Mouse (Mus musculus) embryonic fibroblast, embryonic 13.5 days (primary cell): ENCODE results near the gene Xrn2. TPM values are rescaled to one million over a fixed set of nuclear protein-coding genes. Genes with fewer than 3 reads are reported as not detected.
"Not testable (repeated sequence)": the region's sequence is repeated elsewhere in the genome, so short reads cannot be mapped to it uniquely, and the experiment has no call there.

Source experiments
- H3K27ac ChIP-seq: 2 replicates; pipeline ENCODE4 v1.5.1; 2012; ENCODE audit warnings: low read length, control low read depth, inconsistent platforms; ENCODE audit not compliant: insufficient read depth
- H3K4me1 ChIP-seq: 2 replicates; pipeline ENCODE4 v1.6.1; 2011; ENCODE audit warnings: low read length; ENCODE audit not compliant: control insufficient read depth, insufficient read depth
- H3K4me3 ChIP-seq: 2 replicates; pipeline ENCODE4 v1.5.1; 2011; ENCODE audit warnings: mild to moderate bottlenecking, control low read depth, low read length; ENCODE audit not compliant: insufficient read depth
- CTCF ChIP-seq: IDR thresholded peaks from 2 replicates; pipeline ENCODE4 v1.5.1; 2011; ENCODE audit warnings: mild to moderate bottlenecking, control low read depth, low read length, moderate library complexity, borderline replicate concordance; ENCODE audit not compliant: insufficient read depth
- POLR2A ChIP-seq: IDR thresholded peaks from 2 replicates; pipeline ENCODE4 v1.6.1; 2011; ENCODE audit warnings: low read depth, mild to moderate bottlenecking, control low read depth, low read length, moderate library complexity
- polyA plus RNA-seq: library from polyadenylated mRNA; stranded (reverse); fragments of >200 nt; gene quantifications from 2 replicates; pipeline ENCODE4 v1.2.4, GENCODE M21; 2011; ENCODE audit warnings: low read depth; ENCODE audit not compliant: missing spikeins, insufficient read length

Xrn2 gene
- polyA plus RNA-seq, 1 experiment: 88.1 TPM

DNA sequence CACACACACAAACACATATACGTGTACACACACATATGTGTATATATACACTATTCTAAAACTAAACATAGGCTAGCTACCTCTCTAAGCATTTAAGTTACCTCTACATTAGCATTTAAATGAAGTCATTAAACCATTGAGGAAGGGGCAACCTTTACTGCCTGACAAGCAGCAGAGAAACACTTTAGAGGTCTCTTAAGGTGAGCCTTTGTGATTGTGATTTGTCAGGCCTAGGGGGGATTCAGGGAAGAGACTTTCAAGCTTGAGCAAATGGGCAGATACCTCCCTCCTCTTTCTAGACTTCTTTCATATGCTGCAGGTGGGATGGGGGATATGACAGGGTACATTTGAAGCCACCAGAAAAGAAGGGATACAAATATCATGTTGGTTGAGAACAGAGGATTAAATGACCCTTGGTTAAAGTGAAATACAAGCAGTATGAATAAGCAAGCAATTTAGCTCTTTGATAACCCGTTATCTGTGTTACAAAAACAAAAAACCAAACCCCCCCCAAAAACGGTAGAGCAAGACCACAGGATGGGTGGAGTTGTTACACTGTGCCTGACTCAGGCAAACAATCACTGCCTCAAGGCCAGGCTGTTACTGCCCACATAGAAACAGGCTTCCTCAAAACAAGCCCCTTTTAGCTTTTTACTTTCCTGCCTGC lies 1.2 kb upstream of the Xrn2 start:
- H3K27ac ChIP-seq: peak overlapping the region; percentile 97
- TF ChIP-seq POLR2A (peak; percentile 21; the same call in 1 of the 2 replicates), CTCF (no peak)
- peaks cover 2% of the 10 kb centered on the region; the same call in 1 of the 2 replicates for H3K4me1 ChIP-seq
- peak overlapping the region; percentile 94 for H3K4me3 ChIP-seq

- peaks cover 2% of the 10 kb centered on the region; the same call in 1 of the 2 replicates for H3K4me1 ChIP-seq
- H3K27ac ChIP-seq: peak overlapping the region; percentile 97
- peak overlapping the region; percentile 94 for H3K4me3 ChIP-seq
- TF ChIP-seq POLR2A (no peak), CTCF (no peak)
Measured at GRCm38 (mm10) chr2:147012141-147012622, 614 bp upstream of the Xrn2 start.

DNA sequence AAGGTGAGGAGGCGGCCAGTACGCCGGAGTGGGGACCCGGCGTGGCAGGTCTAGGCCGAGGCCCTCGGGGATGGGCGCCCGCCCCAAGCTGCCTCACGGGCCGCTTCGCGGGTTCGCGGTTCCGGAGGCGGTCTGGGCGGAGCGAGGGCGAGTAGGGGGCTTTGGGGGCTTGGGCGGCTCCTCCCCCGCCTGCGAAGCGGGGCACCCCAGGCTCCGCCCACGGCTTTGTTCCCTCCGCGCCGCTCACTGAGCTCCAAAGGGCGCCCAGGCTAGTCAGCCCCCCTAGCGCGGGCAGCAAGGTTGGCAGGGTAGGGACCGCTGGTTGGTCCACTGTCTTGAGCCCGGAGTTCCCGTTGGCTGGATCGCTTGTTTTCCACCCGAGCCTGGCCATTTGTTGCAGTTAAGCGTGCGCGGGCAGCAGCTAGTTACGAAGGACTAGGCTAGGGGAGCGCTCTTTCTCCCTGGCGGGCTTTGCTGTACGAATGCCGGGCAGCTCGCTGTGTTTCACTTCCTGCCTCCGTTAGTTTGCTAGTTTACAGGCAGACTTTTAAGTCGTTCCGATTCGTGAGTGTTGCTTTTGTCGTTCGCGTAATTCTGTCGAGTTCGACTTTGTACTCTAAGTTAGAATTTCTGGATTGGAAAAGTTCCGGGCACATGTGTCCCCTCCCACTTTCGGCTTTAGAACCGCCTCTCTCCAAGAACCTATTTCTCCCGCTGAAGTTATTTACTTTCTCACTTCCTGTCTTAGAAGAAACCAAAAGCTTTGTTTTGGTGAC lies 586 bp downstream of the Xrn2 start:
- Histone ChIP-seq H3K4me3 (peak overlapping the region; percentile 94), H3K27ac (peak overlapping the region; percentile 97), H3K4me1 (peaks cover 2% of the 10 kb centered on the region; the same call in 1 of the 2 replicates)
- no peak for TF ChIP-seq CTCF
- peak; percentile 36; the same call in 1 of the 2 replicates for TF ChIP-seq POLR2A

DNA sequence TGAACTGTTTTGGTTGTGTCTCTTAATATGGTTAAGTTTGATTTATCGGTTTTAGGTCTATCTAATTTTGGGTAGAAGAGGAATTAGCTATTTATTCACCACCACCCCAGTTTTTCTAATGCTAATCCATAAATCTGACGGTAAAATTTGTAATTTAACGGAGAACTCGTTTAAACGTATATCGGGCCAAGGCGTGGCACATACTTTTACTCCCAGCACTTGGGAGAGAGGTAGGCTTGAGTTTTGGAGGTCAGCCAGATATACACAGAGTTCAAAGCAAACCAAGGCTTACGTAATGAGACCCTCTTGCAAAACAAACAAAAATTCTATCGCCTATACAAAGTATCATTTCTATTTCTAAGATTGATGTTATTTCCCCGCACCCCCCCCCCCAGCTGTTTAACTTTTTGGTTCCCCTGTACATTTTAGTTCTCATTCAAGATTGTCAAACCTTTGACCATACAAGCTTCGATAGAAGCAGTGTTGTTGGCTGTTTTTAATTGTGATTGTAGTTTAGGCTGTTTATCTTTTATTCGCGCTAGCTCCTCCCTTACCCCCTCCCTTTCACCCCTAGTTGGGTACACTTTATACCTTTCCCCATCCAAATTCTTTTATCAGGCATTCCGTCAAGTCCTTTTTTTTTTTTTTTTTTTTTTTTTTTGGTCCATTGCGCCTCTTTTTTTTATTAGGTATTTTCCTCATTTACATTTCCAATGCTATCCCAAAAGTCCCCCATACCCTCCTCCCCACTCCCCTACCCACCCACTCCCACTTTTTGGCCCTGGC lies 1.5 kb downstream of the Xrn2 start:
- Histone ChIP-seq H3K4me3 (peak overlapping the region; percentile 94), H3K27ac (0 out of 2 replicates have a peak overlapping the region, but pooled peaks have one; percentile 97), H3K4me1 (peaks cover 2% of the 10 kb centered on the region; the same call in 1 of the 2 replicates)
- TF ChIP-seq POLR2A: no peak
- TF ChIP-seq CTCF: no peak

DNA sequence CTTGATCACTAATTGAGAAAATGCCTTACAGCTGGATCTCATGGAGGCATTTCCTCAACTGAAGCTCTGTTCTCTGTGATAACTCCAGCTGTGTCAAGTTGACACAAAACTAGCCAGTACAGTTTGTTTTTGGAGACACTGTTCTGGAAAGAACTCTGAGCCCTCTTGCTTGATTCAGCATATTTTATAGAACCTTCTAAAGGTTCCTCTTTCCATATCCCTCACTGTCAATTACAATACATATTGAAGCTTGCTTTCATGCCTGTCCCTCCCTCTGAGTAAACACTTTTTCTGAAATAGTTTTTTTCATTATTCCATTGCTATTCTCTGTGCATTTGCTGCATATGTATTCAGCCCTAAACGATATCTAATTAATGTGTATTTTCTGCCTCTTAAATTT lies 9.2 kb downstream of the Xrn2 start:
- H3K27ac ChIP-seq, H3K4me3 ChIP-seq, H3K4me1 ChIP-seq: not testable (repeated sequence)

GRCm38 (mm10) chr2:147023067-147023466 lies 10.3 kb downstream of the Xrn2 start:
- H3K4me3 ChIP-seq: no peak overlapping the region
- H3K27ac ChIP-seq: no peak overlapping the region
- no peaks in the 10 kb centered on the region for H3K4me1 ChIP-seq
- no peak for TF ChIP-seq POLR2A
- TF ChIP-seq CTCF: no peak

DNA sequence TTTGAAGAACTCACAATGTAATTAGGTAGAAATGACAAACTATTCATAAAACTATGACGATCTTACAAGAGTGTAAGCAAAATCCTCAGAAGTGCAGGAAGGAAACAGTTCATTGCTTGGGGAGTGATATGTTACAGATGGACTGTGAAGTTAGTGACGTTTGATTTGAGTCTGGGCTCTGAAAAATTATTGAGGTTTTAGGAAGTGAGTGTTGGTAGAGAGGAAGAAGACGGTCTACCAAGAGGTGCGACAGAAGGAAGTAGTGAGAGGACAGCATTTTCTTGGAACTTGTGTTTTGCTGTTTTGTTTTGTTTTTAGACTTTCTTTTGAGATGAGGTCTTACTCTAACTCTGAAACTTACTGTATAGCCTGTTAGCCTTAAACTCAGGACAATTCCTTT lies 10.8 kb downstream of the Xrn2 start:
- Histone ChIP-seq H3K4me3 (no peak overlapping the region), H3K4me1 (no peaks in the 10 kb centered on the region), H3K27ac (no peak overlapping the region)
- no peak for TF ChIP-seq POLR2A
- no peak for TF ChIP-seq CTCF

GRCm38 (mm10) chr2:147033065-147033464 lies 20.3 kb downstream of the Xrn2 start:
- Histone ChIP-seq H3K27ac (no peak overlapping the region), H3K4me3 (no peak overlapping the region), H3K4me1 (no peaks in the 10 kb centered on the region)
- TF ChIP-seq CTCF: no peak
- no peak for TF ChIP-seq POLR2A

- H3K4me3 ChIP-seq: no peak overlapping the region
- TF ChIP-seq POLR2A (no peak), CTCF (no peak)
- no peaks in the 10 kb centered on the region for H3K4me1 ChIP-seq
- H3K27ac ChIP-seq: no peak overlapping the region
Measured at GRCm38 (mm10) chr2:147035864-147036263, 23.1 kb downstream of the Xrn2 start.
